Mouse (Mus musculus) spleen, adult 2 months (tissue): ENCODE results near the gene Arhgef19. TPM values are rescaled to one million over a fixed set of nuclear protein-coding genes. Genes with fewer than 3 reads are reported as not detected.

ENCODE experiments used
- DNase-seq, 2 experiments: peaks; one replicate each; pipeline versions ENCODE4 v3.0.0 to v3.0.0-alpha.2; 2012 to 2021; ENCODE audit warnings: low spot score in 2 of 2, low read depth in 1 of 2
- H3K27ac ChIP-seq: fragments of 200-500 bp; 2 replicates; pipeline ENCODE4 v1.5.1; 2012; ENCODE audit warnings: low read length, inconsistent platforms; ENCODE audit not compliant: insufficient read depth
- H3K27me3 ChIP-seq: fragments of 200-500 bp; 2 replicates; pipeline ENCODE4 v1.6.1; 2012; ENCODE audit warnings: mild to moderate bottlenecking, moderate library complexity, low read length, inconsistent platforms; ENCODE audit not compliant: control insufficient read depth, insufficient read depth
- H3K36me3 ChIP-seq: fragments of 200-500 bp; 2 replicates; pipeline ENCODE4 v1.6.1; 2012; ENCODE audit warnings: mild to moderate bottlenecking, low read length, inconsistent platforms; ENCODE audit not compliant: control insufficient read depth, insufficient read depth
- H3K4me1 ChIP-seq: fragments of 200-500 bp; 2 replicates; pipeline ENCODE4 v1.6.1; 2011; ENCODE audit warnings: inconsistent platforms; ENCODE audit not compliant: control insufficient read depth, insufficient read depth, insufficient read length
- H3K4me3 ChIP-seq: fragments of 200-500 bp; 2 replicates; pipeline ENCODE4 v1.5.1; 2011; ENCODE audit warnings: mild to moderate bottlenecking, inconsistent platforms; ENCODE audit not compliant: insufficient read depth, insufficient read length; ENCODE audit errors: extremely low read depth
- CTCF ChIP-seq: fragments of 200-500 bp; IDR thresholded peaks from 2 replicates; pipeline ENCODE4 v1.5.1; 2011; ENCODE audit warnings: mild to moderate bottlenecking, inconsistent platforms; ENCODE audit not compliant: insufficient read depth, insufficient read length, insufficient replicate concordance; ENCODE audit errors: extremely low read depth
- POLR2A ChIP-seq: fragments of 200-500 bp; IDR thresholded peaks from 2 replicates; pipeline ENCODE4 v1.6.1; 2011; ENCODE audit warnings: low read depth, low read length, inconsistent platforms
- WGBS: fragments of 180-500 bp; shearing (Covaris S2); methylation state at CpG from one replicate; pipeline ENCODE4 v1.1.7; 2018; 5-methylcytosine and 5-hydroxymethylcytosine counted together
- polyA plus RNA-seq: library from polyadenylated mRNA; depleted of rRNA; stranded (reverse); fragments of >200 nt; gene quantifications from 2 replicates; pipeline ENCODE4 v1.2.3, GENCODE M21; 2012

The Arhgef19 gene
- polyA plus RNA-seq, 1 experiment, result 0.79 TPM

- peak overlapping the region; percentile 61 for H3K4me3 ChIP-seq
- no peak overlapping the region for H3K27ac ChIP-seq
- TF ChIP-seq POLR2A (no peak), CTCF (peak; percentile 54; the same call in 1 of the 2 replicates)
- peak; percentile 54 to 55 for DNase-seq
- peaks cover 2% of the 10 kb centered on the region; the same call in 1 of the 2 replicates for H3K4me1 ChIP-seq
- under 1% methylated on average over 16 of the region's 16 CpGs for WGBS
- H3K27me3 ChIP-seq, result no peaks in the 10 kb centered on the region
- no peaks in the 10 kb centered on the region for H3K36me3 ChIP-seq
These were observed 24.9 kb upstream of the Arhgef19 start for GRCm38 (mm10) chr4:141214337-141214851.

- H3K4me3 ChIP-seq, result no peak overlapping the region
- H3K27me3 ChIP-seq, result no peaks in the 10 kb centered on the region
- TF ChIP-seq CTCF (no peak), POLR2A (no peak)
- DNase-seq, result no peak
- WGBS, result 82% methylated on average over 20 of the region's 20 CpGs
- H3K36me3 ChIP-seq, result no peaks in the 10 kb centered on the region
- H3K27ac ChIP-seq, result no peak overlapping the region
- no peaks in the 10 kb centered on the region for H3K4me1 ChIP-seq
These were observed 19.6 kb upstream of the Arhgef19 start for GRCm38 (mm10) chr4:141219583-141220213.

- Histone ChIP-seq H3K27ac (no peak overlapping the region), H3K36me3 (no peaks in the 10 kb centered on the region), H3K4me3 (no peak overlapping the region), H3K4me1 (no peaks in the 10 kb centered on the region), H3K27me3 (no peaks in the 10 kb centered on the region)
- 73% methylated on average over 2 of the region's 2 CpGs for WGBS
- TF ChIP-seq CTCF (no peak), POLR2A (no peak)
- DNase-seq, result no peak
These were observed 17.5 kb upstream of the Arhgef19 start for GRCm38 (mm10) chr4:141221848-141222247.

- DNase-seq, result no peak
- 85% methylated on average over 5 of the region's 5 CpGs for WGBS
- Histone ChIP-seq H3K4me1 (no peaks in the 10 kb centered on the region), H3K4me3 (no peak overlapping the region), H3K36me3 (no peaks in the 10 kb centered on the region), H3K27ac (no peak overlapping the region), H3K27me3 (no peaks in the 10 kb centered on the region)
- TF ChIP-seq CTCF (no peak), POLR2A (no peak)
These were observed 16.5 kb upstream of the Arhgef19 start for GRCm38 (mm10) chr4:141222752-141223151.

GRCm38 (mm10) chr4:141228687-141229086, 10.6 kb upstream of the Arhgef19 start:
- Histone ChIP-seq H3K27me3 (0 out of 2 replicates have a peak, but pooled peaks cover 2% of the 10 kb centered on the region), H3K27ac (no peak overlapping the region), H3K4me1 (no peaks in the 10 kb centered on the region), H3K36me3 (no peaks in the 10 kb centered on the region), H3K4me3 (no peak overlapping the region)
- no peak for DNase-seq
- TF ChIP-seq CTCF (no peak), POLR2A (no peak)
- WGBS, result 72% methylated on average over 7 of the region's 7 CpGs

GRCm38 (mm10) chr4:141233196-141233595, 6.1 kb upstream of the Arhgef19 start:
- 93% methylated on average over 4 of the region's 4 CpGs for WGBS

GRCm38 (mm10) chr4:141235537-141236111, 3.7 kb upstream of the Arhgef19 start:
- Histone ChIP-seq H3K27ac (no peak overlapping the region), H3K4me1 (peaks cover 12% of the 10 kb centered on the region; the same call in 1 of the 2 replicates), H3K27me3 (peaks cover 8% of the 10 kb centered on the region), H3K4me3 (no peak overlapping the region), H3K36me3 (no peaks in the 10 kb centered on the region)
- WGBS, result 75% methylated on average over 6 of the region's 6 CpGs
- DNase-seq, result no peak
- TF ChIP-seq CTCF (no peak), POLR2A (no peak)

More at GRCm38 (mm10) chr4:141233196-141233595, 6.1 kb upstream of the Arhgef19 start:
- Histone ChIP-seq H3K27ac (no peak overlapping the region), H3K27me3 (0 out of 2 replicates have a peak, but pooled peaks cover 2% of the 10 kb centered on the region), H3K4me1 (no peaks in the 10 kb centered on the region), H3K4me3 (no peak overlapping the region), H3K36me3 (no peaks in the 10 kb centered on the region)
- TF ChIP-seq POLR2A (no peak), CTCF (no peak)
- DNase-seq, result no peak
